Mouse (Mus musculus) lung, postnatal 10 days (tissue): ENCODE data around the gene Cntfr.

Experiments used
- DNase-seq: peaks from one replicate; pipeline ENCODE4 v3.0.0; 2021

Gene Cntfr

GRCm38 (mm10) chr4:41609681-41610593 lies 87.0 kb downstream of the Cntfr start:
- no peak for DNase-seq
